Mouse (Mus musculus): ENCODE data around the gene Utp14a. TPM values are rescaled to one million over a fixed set of nuclear protein-coding genes. Genes with fewer than 3 reads are reported as not detected.

Utp14a gene
- polyA plus RNA-seq, 1 experiment from 2014 or later, result 22.7 TPM

GRCm38 (mm10) chrX:48274634-48275033 lies 18.0 kb downstream of the Utp14a start:
- 85% methylated on average over 10 of the region's 10 CpGs for WGBS
- H3K36me3 ChIP-seq, result peaks cover 11% of the 10 kb centered on the region; the same call in 1 of the 2 replicates
- no peaks in the 10 kb centered on the region for H3K9me3 ChIP-seq
- ATAC-seq (ENCODE audit: insufficient number of reproducible peaks, insufficient read depth, low FRiP score, low TSS enrichment), result no peak
- H3K4me1 ChIP-seq, result no peaks in the 10 kb centered on the region
- no peak overlapping the region for H3K4me2 ChIP-seq (replicated peaks)
- no peaks in the 10 kb centered on the region for H3K27me3 ChIP-seq
- H3K9ac ChIP-seq, result no peak overlapping the region
- no peak overlapping the region for H3K27ac ChIP-seq
- H3K4me3 ChIP-seq, result no peak overlapping the region

DNA sequence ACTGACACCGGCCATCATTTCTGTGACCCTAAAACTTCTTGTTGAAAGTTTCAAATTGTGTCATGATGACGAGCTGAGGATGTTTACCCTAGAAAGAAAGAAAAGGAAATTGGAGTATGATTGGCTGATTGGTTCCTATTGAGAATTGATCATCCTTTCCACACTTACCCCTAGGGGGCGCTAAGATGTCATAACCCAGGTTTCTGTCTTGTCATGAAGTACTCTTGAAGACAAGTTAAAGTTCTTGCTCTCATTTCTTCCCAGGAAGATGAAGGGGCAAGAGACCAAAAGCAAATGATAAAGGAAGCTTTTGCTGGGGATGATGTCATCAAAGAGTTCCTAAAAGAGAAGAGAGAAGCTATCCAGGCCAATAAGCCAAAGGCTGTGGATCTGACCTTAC lies 21.4 kb downstream of the Utp14a start:
- no peak overlapping the region for H3K4me3 ChIP-seq
- no peak for ATAC-seq (ENCODE audit: insufficient number of reproducible peaks, insufficient read depth, low FRiP score, low TSS enrichment)
- H3K27ac ChIP-seq, result no peak overlapping the region
- no peaks in the 10 kb centered on the region for H3K4me1 ChIP-seq
- 0 out of 2 replicates have a peak, but pooled peaks cover 7% of the 10 kb centered on the region for H3K36me3 ChIP-seq
- no peaks in the 10 kb centered on the region for H3K27me3 ChIP-seq
- WGBS, result 43% methylated on average over 3 of the region's 3 CpGs
- H3K4me2 ChIP-seq (replicated peaks), result no peak overlapping the region
- H3K9ac ChIP-seq, result no peak overlapping the region
- H3K9me3 ChIP-seq, result no peaks in the 10 kb centered on the region

GRCm38 (mm10) chrX:48284386-48285005 lies 27.8 kb downstream of the Utp14a start:
- no peaks in the 10 kb centered on the region for H3K36me3 ChIP-seq
- ATAC-seq (ENCODE audit: insufficient number of reproducible peaks, insufficient read depth, low FRiP score, low TSS enrichment), result peak; percentile 84
- H3K4me1 ChIP-seq, result no peaks in the 10 kb centered on the region
- 19% methylated on average over 33 of the region's 37 CpGs for WGBS
- H3K27me3 ChIP-seq, result peaks cover 3% of the 10 kb centered on the region; the same call in 1 of the 2 replicates
- H3K4me3 ChIP-seq, result peak overlapping the region; percentile 40
- peak overlapping the region; percentile 48 for H3K4me2 ChIP-seq (replicated peaks)
- H3K9me3 ChIP-seq, result no peaks in the 10 kb centered on the region
- peak overlapping the region; percentile 42; the same call in 1 of the 2 replicates for H3K9ac ChIP-seq
- H3K27ac ChIP-seq, result peak overlapping the region; percentile 90

DNA sequence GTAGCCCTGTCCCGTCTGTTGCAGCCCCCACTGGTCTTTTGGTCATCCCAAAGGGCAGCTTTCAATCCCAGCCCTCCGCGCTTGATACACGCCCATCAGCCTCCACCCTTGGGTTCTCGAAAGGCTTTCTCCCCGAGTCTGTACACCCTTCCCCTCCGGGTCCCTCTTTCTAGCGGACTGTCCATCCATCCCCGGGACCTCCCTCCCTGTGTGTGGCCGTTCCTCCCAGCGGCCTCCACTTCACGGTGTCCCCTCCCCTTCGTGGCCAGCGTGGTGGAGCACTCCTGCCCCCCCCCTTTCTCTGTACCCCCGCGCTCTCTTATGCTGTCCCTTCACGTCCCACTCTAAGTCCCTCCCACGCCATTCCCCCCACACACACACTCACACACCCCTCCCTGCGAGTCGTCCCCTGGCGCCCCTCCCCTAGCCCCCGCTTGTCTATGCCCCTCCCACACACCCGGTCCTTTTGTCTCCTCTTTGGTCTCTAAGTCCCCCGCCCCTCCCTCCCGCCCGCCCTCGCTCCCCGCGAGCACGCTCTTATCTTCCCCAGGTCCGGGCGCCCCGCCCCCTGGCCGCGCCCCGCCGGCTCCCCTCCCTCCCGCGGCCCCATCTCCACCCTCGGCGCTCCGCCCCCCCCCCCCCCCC lies 28.5 kb downstream of the Utp14a start:
- Histone ChIP-seq H3K4me2 (replicated peaks) (peak overlapping the region; percentile 48), H3K4me3 (peak overlapping the region; percentile 40), H3K9me3 (no peaks in the 10 kb centered on the region), H3K27me3 (peaks cover 3% of the 10 kb centered on the region; the same call in 1 of the 2 replicates), H3K36me3 (no peaks in the 10 kb centered on the region), H3K9ac (peak overlapping the region; percentile 42; the same call in 1 of the 2 replicates), H3K27ac (peak overlapping the region; percentile 90), H3K4me1 (no peaks in the 10 kb centered on the region)
- WGBS, result 17% methylated on average over 23 of the region's 42 CpGs
- peak; percentile 89 for ATAC-seq (ENCODE audit: insufficient number of reproducible peaks, insufficient read depth, low FRiP score, low TSS enrichment)

DNA sequence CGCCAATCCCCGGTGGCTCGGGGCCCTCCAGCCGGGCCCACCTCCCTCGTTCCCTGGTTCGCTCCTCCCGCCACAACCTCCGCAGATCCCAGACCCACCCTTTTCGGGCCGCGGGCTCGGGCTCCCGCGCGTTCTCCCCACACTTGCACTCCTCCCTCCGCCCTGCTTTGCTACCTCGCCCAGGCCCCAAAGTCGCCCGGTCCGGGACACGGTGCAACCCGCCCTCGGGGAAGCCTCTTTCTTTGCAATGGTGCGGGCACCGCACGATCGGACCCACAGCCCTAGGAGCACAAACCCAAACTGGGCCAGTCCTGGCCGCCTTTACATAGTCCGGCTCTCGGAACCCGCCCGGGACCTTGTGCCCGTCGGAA lies 29.0 kb downstream of the Utp14a start:
- Histone ChIP-seq H3K27ac (peak overlapping the region; percentile 72; the same call in 1 of the 2 replicates), H3K27me3 (peaks cover 3% of the 10 kb centered on the region; the same call in 1 of the 2 replicates), H3K4me3 (peak overlapping the region; percentile 40), H3K36me3 (no peaks in the 10 kb centered on the region), H3K4me2 (replicated peaks) (peak overlapping the region; percentile 48), H3K4me1 (no peaks in the 10 kb centered on the region), H3K9me3 (no peaks in the 10 kb centered on the region), H3K9ac (0 out of 2 replicates have a peak overlapping the region, but pooled peaks have one; percentile 40)
- WGBS, result 23% methylated on average over 18 of the region's 34 CpGs
- peak; percentile 52 for ATAC-seq (ENCODE audit: insufficient number of reproducible peaks, insufficient read depth, low FRiP score, low TSS enrichment)

GRCm38 (mm10) chrX:48286488-48286887 lies 29.8 kb downstream of the Utp14a start:
- H3K36me3 ChIP-seq, result no peaks in the 10 kb centered on the region
- WGBS, result 41% methylated on average over 6 of the region's 6 CpGs
- H3K27ac ChIP-seq, result no peak overlapping the region
- H3K27me3 ChIP-seq, result peaks cover 3% of the 10 kb centered on the region; the same call in 1 of the 2 replicates
- H3K4me1 ChIP-seq, result no peaks in the 10 kb centered on the region
- no peak for ATAC-seq (ENCODE audit: insufficient number of reproducible peaks, insufficient read depth, low FRiP score, low TSS enrichment)
- H3K4me3 ChIP-seq, result no peak overlapping the region
- H3K9me3 ChIP-seq, result no peaks in the 10 kb centered on the region
- H3K4me2 ChIP-seq (replicated peaks), result no peak overlapping the region
- H3K9ac ChIP-seq, result no peak overlapping the region

- H3K27me3 ChIP-seq, result peaks cover 3% of the 10 kb centered on the region; the same call in 1 of the 2 replicates
- no peak overlapping the region for H3K4me2 ChIP-seq (replicated peaks)
- no peaks in the 10 kb centered on the region for H3K9me3 ChIP-seq
- H3K36me3 ChIP-seq, result no peaks in the 10 kb centered on the region
- ATAC-seq (ENCODE audit: insufficient number of reproducible peaks, insufficient read depth, low FRiP score, low TSS enrichment), result no peak
- H3K9ac ChIP-seq, result no peak overlapping the region
- H3K4me1 ChIP-seq, result no peaks in the 10 kb centered on the region
- H3K27ac ChIP-seq, result no peak overlapping the region
- no peak overlapping the region for H3K4me3 ChIP-seq
- 78% methylated on average over 4 of the region's 4 CpGs for WGBS
Measured at GRCm38 (mm10) chrX:48288008-48288407, 31.3 kb downstream of the Utp14a start.

GRCm38 (mm10) chrX:48291413-48291812 lies 34.8 kb downstream of the Utp14a start:
- Histone ChIP-seq H3K36me3 (no peaks in the 10 kb centered on the region), H3K27me3 (peaks cover 3% of the 10 kb centered on the region; the same call in 1 of the 2 replicates), H3K9me3 (no peaks in the 10 kb centered on the region), H3K4me1 (no peaks in the 10 kb centered on the region), H3K4me2 (replicated peaks) (no peak overlapping the region), H3K4me3 (no peak overlapping the region), H3K27ac (no peak overlapping the region), H3K9ac (no peak overlapping the region)
- 37% methylated on average over 3 of the region's 3 CpGs for WGBS
- no peak for ATAC-seq (ENCODE audit: insufficient number of reproducible peaks, insufficient read depth, low FRiP score, low TSS enrichment)

- ATAC-seq (ENCODE audit: insufficient number of reproducible peaks, insufficient read depth, low FRiP score, low TSS enrichment), result no peak
Measured at GRCm38 (mm10) chrX:48305356-48305755, 48.7 kb downstream of the Utp14a start.

DNA sequence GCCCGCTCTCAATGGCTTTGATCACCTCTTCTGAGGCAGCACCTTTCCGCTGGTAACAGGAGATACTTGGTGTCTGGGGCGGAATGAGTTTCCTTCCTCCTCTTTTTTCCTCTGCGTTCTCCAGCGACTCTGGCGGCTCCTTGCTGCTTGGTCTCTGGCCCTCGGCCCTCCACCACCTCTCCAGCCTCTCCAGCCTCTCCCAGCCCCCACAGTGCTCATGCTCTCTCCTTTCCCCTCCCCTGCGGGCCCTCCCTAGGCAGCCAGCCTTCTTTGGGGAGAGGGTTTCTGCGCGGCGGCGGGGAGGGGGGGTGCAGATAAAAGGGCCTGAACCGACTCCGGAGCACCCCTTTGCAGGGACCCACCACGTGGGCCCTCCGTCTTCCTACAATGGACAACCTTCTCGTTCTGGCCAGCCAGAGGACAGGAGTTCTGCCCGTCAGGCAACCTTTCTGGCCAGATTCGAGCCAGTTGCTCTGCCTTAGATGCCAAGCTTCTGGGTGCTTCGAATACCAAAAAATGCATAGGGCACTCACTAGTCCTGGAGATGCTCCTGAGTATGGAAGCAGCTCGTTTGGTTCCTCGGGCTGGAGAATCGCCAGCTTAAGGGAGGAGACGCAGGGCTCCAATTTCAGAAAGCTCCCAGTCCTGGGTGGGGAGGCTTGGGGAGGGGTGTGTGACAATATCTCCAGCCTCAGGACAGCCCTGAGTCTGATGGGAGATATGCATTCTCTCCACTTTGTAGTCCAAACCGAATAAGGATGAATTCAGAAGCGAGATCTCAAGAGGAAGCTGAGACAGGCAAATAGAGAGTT lies 54.2 kb downstream of the Utp14a start:
- Histone ChIP-seq H3K4me2 (replicated peaks) (peak overlapping the region; percentile 48), H3K36me3 (no peaks in the 10 kb centered on the region), H3K4me3 (peak overlapping the region; percentile 23), H3K27me3 (0 out of 2 replicates have a peak, but pooled peaks cover 3% of the 10 kb centered on the region), H3K9me3 (no peaks in the 10 kb centered on the region), H3K27ac (no peak overlapping the region), H3K9ac (peak overlapping the region; percentile 7; the same call in 1 of the 2 replicates), H3K4me1 (no peaks in the 10 kb centered on the region)
- 16% methylated on average over 22 of the region's 26 CpGs for WGBS
- ATAC-seq (ENCODE audit: insufficient number of reproducible peaks, insufficient read depth, low FRiP score, low TSS enrichment), result no peak

More at GRCm38 (mm10) chrX:48305356-48305755, 48.7 kb downstream of the Utp14a start:
- Histone ChIP-seq H3K9ac (no peak overlapping the region), H3K9me3 (no peaks in the 10 kb centered on the region), H3K4me3 (no peak overlapping the region), H3K4me2 (replicated peaks) (no peak overlapping the region), H3K36me3 (no peaks in the 10 kb centered on the region), H3K4me1 (no peaks in the 10 kb centered on the region), H3K27ac (no peak overlapping the region), H3K27me3 (no peaks in the 10 kb centered on the region)
- WGBS, result 82% methylated on average over 4 of the region's 4 CpGs

DNA sequence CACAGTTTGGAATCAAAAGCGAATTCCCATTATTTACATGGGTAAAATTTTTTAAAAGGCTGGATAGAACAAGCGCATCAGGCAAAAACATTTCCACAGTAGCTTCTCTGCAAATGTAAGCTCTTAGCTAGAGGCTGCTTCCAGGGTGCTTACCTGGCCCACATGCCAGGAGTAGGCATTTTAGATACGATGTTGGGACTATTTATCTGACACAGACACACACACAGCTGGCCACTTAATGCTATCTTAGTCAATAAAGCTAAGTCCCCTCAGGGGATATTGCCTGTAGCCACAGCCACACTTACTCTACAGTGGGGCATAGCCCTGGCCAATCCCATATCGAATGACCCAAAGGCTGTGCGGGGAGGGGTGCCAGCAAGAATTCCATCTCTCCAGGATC lies 55.1 kb downstream of the Utp14a start:
- Histone ChIP-seq H3K9ac (no peak overlapping the region), H3K36me3 (no peaks in the 10 kb centered on the region), H3K4me1 (no peaks in the 10 kb centered on the region), H3K4me3 (no peak overlapping the region), H3K27me3 (0 out of 2 replicates have a peak, but pooled peaks cover 3% of the 10 kb centered on the region), H3K9me3 (no peaks in the 10 kb centered on the region), H3K4me2 (replicated peaks) (no peak overlapping the region), H3K27ac (no peak overlapping the region)
- 75% methylated on average over 5 of the region's 5 CpGs for WGBS
- ATAC-seq (ENCODE audit: insufficient number of reproducible peaks, insufficient read depth, low FRiP score, low TSS enrichment), result no peak

All from embryonic facial prominence, embryonic 12.5 days (tissue).